Comparison of ENCODE assay signal across 8 mouse cellular contexts in genomic region chr8:84706610-84707266, GRCm38 (mm10). TPM values are rescaled to one million over a fixed set of nuclear protein-coding genes. Genes with fewer than 3 reads are reported as not detected.
DNase-seq lines count a peak whose midpoint lies in the region; ATAC-seq and TF ChIP-seq lines count a peak whose summit lies in the region.

No protein-coding gene starts in this region.

- no peaks in the 10 kb centered on the region for H3K27me3 ChIP-seq in G1E (ENCODE audit: insufficient read depth, low read length)
- peaks cover 40% of the 10 kb centered on the region for H3K27me3 ChIP-seq in limb, embryonic 15.5 days
- peaks cover 33% of the 10 kb centered on the region for H3K27me3 ChIP-seq in midbrain, embryonic 16.5 days (ENCODE audit: control insufficient read depth, insufficient read depth, low read depth, low read length)

- H3K4me2 ChIP-seq in limb, embryonic 15.5 days = 0 out of 2 replicates have a peak overlapping the region, but pooled peaks have one; percentile 8
- peak overlapping the region; percentile 29 for H3K4me2 ChIP-seq in midbrain, embryonic 16.5 days (ENCODE audit: low read length)

- ATAC-seq in G1E (ENCODE audit: extremely low read depth, insufficient number of reproducible peaks, low FRiP score, poor library complexity, severe bottlenecking) = no peak; the same call in 1 of the 2 replicates
- peak; percentile 9 for ATAC-seq in granulocyte monocyte progenitor cell, adult 5-6 weeks (replicated peaks; ENCODE audit: poor library complexity, severe bottlenecking)
- no peak for ATAC-seq in limb, embryonic 15.5 days (ENCODE audit: insufficient number of reproducible peaks, low FRiP score, low TSS enrichment, low read depth)
- no peak for ATAC-seq in midbrain, embryonic 16.5 days

- DNase-seq in gastrocnemius, adult 2 months = peak; percentile 79
- no peak for DNase-seq in gastrocnemius, postnatal 4 days (ENCODE audit: low spot score in 2 of 2)
- DNase-seq in G1E (ENCODE audit: low spot score) = peak; percentile 61
- no peak for DNase-seq in frontal cortex, postnatal 14 days (ENCODE audit: low spot score in 2 of 2)
- no peak for DNase-seq in left cerebral cortex, postnatal 25 days (ENCODE audit: low spot score in 2 of 2)

- no peak overlapping the region for H3K9ac ChIP-seq in limb, embryonic 15.5 days
- peak overlapping the region; percentile 42; the same call in 1 of the 2 replicates for H3K9ac ChIP-seq in midbrain, embryonic 16.5 days (ENCODE audit: low read depth, low read length)

- peak overlapping the region; percentile 58 for H3K4me3 ChIP-seq in gastrocnemius, adult 2 months
- peak overlapping the region; percentile 76 for H3K4me3 ChIP-seq in G1E (ENCODE audit: low read depth, low read length)
- peak overlapping the region; percentile 9; the same call in 1 of the 2 replicates for H3K4me3 ChIP-seq in limb, embryonic 15.5 days
- H3K4me3 ChIP-seq in midbrain, embryonic 16.5 days (ENCODE audit: low read depth, low read length) = peak overlapping the region; percentile 20

- H3K36me3 ChIP-seq in G1E (replicated peaks) = peaks cover 53% of the 10 kb centered on the region
- peaks cover 29% of the 10 kb centered on the region for H3K36me3 ChIP-seq in limb, embryonic 15.5 days
- H3K36me3 ChIP-seq in midbrain, embryonic 16.5 days (ENCODE audit: control insufficient read depth, insufficient read depth, low read length) = no peaks in the 10 kb centered on the region

- TF ChIP-seq CTCF in gastrocnemius, adult 2 months (IDR thresholded peaks at IDR 0.05) = no peak
- TF ChIP-seq CTCF in G1E (IDR thresholded peaks at IDR 0.05; ENCODE audit: low read depth, low read length) = no peak

- no peaks in the 10 kb centered on the region for H3K9me3 ChIP-seq in G1E (replicated peaks)
- no peaks in the 10 kb centered on the region for H3K9me3 ChIP-seq in limb, embryonic 15.5 days
- H3K9me3 ChIP-seq in midbrain, embryonic 16.5 days (replicated peaks; ENCODE audit: control insufficient read depth, low read length, poor library complexity, severe bottlenecking) = no peaks in the 10 kb centered on the region

- peaks cover 66% of the 10 kb centered on the region for H3K4me1 ChIP-seq in G1E (ENCODE audit: insufficient read depth, low read depth, low read length)
- peaks cover 77% of the 10 kb centered on the region for H3K4me1 ChIP-seq in limb, embryonic 15.5 days
- H3K4me1 ChIP-seq in midbrain, embryonic 16.5 days (ENCODE audit: control insufficient read depth, insufficient read depth, low read length) = peaks cover 24% of the 10 kb centered on the region

- intact Hi-C loops in gastrocnemius, adult 2 months (cut with DNase I) = no loop called here
- intact Hi-C loops in left cerebral cortex, postnatal 25 days (cut with DNase I) = no loop called here

- 27% methylated on average over 42 of the region's 45 CpGs for WGBS in limb, embryonic 15.5 days
- WGBS in midbrain, embryonic 16.5 days = 3% methylated on average over 45 of the region's 45 CpGs

- peak overlapping the region; percentile 87 for H3K27ac ChIP-seq in gastrocnemius, adult 2 months
- H3K27ac ChIP-seq in limb, embryonic 15.5 days = peak overlapping the region; percentile 33; the same call in 1 of the 2 replicates
- H3K27ac ChIP-seq in midbrain, embryonic 16.5 days (ENCODE audit: low read length) = peak overlapping the region; percentile 68

RNA-seq across cellular contexts. Expression of gene Lyl1, which starts 5.5 kb away (rescaled TPM):
- 1 to 10 TPM; 1.1 to 1.3 TPM for total RNA-seq in gastrocnemius, adult 2 months (2021)
- total RNA-seq in gastrocnemius, postnatal 4 days (2021) = 1 to 10 TPM; 6.0 to 7.1 TPM
- total RNA-seq in G1E (2014; fragmentation: Nextera tagmentation) (136 and 138 TPM in 2 replicates), G1E (2017) (81.2 and 95.6 TPM in 2 replicates)
- 550 and 561 TPM in 2 replicates for polyA plus RNA-seq in G1E (2012)
- total RNA-seq in granulocyte monocyte progenitor cell, adult 5-6 weeks (2014; fragmentation: Nextera tagmentation) = 82.1 and 133 TPM in 2 replicates
- 65.9 and 73.3 TPM in 2 replicates for total RNA-seq in granulocyte monocyte progenitor cell, adult 5-6 weeks (2017)
- polyA plus RNA-seq in limb, embryonic 15.5 days (2015; fragmentation: Nextera tagmentation; extraction: Ambion mirVana) = 5.6 and 6.0 TPM in 2 replicates
- 2.2 and 3.1 TPM in 2 replicates for polyA plus RNA-seq in midbrain, embryonic 16.5 days (2015; fragmentation: Nextera tagmentation; extraction: Ambion mirVana)
- 1 to 10 TPM; 2.8 to 3.5 TPM for total RNA-seq in left cerebral cortex, postnatal 25 days (2021)

RNA-seq across cellular contexts. Expression of gene G430095P16Rik, which starts 16.1 kb away (rescaled TPM):
- under 1 TPM; 0.36 to 0.78 TPM for total RNA-seq in gastrocnemius, adult 2 months (2021)
- 10 to 100 TPM in 1 of 2 experiments, 1 to 10 TPM in 1; 7.8 to 10.2 TPM for total RNA-seq in gastrocnemius, postnatal 4 days (2021)
- total RNA-seq in G1E (2014; fragmentation: Nextera tagmentation) = 39.9 and 54.3 TPM in 2 replicates
- 11.0 and 11.3 TPM in 2 replicates for total RNA-seq in G1E (2017)
- polyA plus RNA-seq in G1E (2012) = 35.2 and 42.7 TPM in 2 replicates
- 11.0 and 17.9 TPM in 2 replicates for total RNA-seq in granulocyte monocyte progenitor cell, adult 5-6 weeks (2014; fragmentation: Nextera tagmentation)
- total RNA-seq in granulocyte monocyte progenitor cell, adult 5-6 weeks (2017) = 4.4 and 4.8 TPM in 2 replicates
- 3.8 and 5.5 TPM in 2 replicates for polyA plus RNA-seq in limb, embryonic 15.5 days (2015; fragmentation: Nextera tagmentation; extraction: Ambion mirVana)
- 0.80 and 1.1 TPM in 2 replicates for polyA plus RNA-seq in midbrain, embryonic 16.5 days (2015; fragmentation: Nextera tagmentation; extraction: Ambion mirVana)
- total RNA-seq in left cerebral cortex, postnatal 25 days (2021) = under 1 TPM in 1 of 2 experiments, not detected in 1; 0.71 TPM

RNA-seq across cellular contexts. Expression of gene Nacc1, which starts 19.1 kb away (rescaled TPM):
- total RNA-seq in gastrocnemius, adult 2 months (2021) = 10 to 100 TPM; 18.7 to 24.3 TPM
- 10 to 100 TPM; 44.9 to 45.6 TPM for total RNA-seq in gastrocnemius, postnatal 4 days (2021)
- 120 and 125 TPM in 2 replicates for total RNA-seq in G1E (2014; fragmentation: Nextera tagmentation)
- total RNA-seq in G1E (2017) = 48.1 and 54.5 TPM in 2 replicates
- polyA plus RNA-seq in G1E (2012) = 207 and 224 TPM in 2 replicates
- total RNA-seq in granulocyte monocyte progenitor cell, adult 5-6 weeks (2014; fragmentation: Nextera tagmentation) = 92.9 and 98.1 TPM in 2 replicates
- 46.5 and 59.2 TPM in 2 replicates for total RNA-seq in granulocyte monocyte progenitor cell, adult 5-6 weeks (2017)
- 13.5 and 13.8 TPM in 2 replicates for polyA plus RNA-seq in limb, embryonic 15.5 days (2015; fragmentation: Nextera tagmentation; extraction: Ambion mirVana)
- 13.0 and 14.2 TPM in 2 replicates for polyA plus RNA-seq in midbrain, embryonic 16.5 days (2015; fragmentation: Nextera tagmentation; extraction: Ambion mirVana)
- 10 to 100 TPM; 97.8 to 97.9 TPM for total RNA-seq in left cerebral cortex, postnatal 25 days (2021)

RNA-seq across cellular contexts. Expression of gene Trmt1, which starts 20.6 kb away (rescaled TPM):
- 10 to 100 TPM; 45.6 to 57.5 TPM for total RNA-seq in gastrocnemius, adult 2 months (2021)
- total RNA-seq in gastrocnemius, postnatal 4 days (2021) = 10 to 100 TPM; 50.5 to 53.8 TPM
- 63.3 and 64.9 TPM in 2 replicates for total RNA-seq in G1E (2014; fragmentation: Nextera tagmentation)
- total RNA-seq in G1E (2017) = 68.2 and 96.4 TPM in 2 replicates
- polyA plus RNA-seq in G1E (2012) = 244 and 260 TPM in 2 replicates
- total RNA-seq in granulocyte monocyte progenitor cell, adult 5-6 weeks (2014; fragmentation: Nextera tagmentation) = 76.9 and 123 TPM in 2 replicates
- total RNA-seq in granulocyte monocyte progenitor cell, adult 5-6 weeks (2017) = 73.8 and 95.9 TPM in 2 replicates
- 63.3 and 64.5 TPM in 2 replicates for polyA plus RNA-seq in limb, embryonic 15.5 days (2015; fragmentation: Nextera tagmentation; extraction: Ambion mirVana)
- 59.0 and 68.1 TPM in 2 replicates for polyA plus RNA-seq in midbrain, embryonic 16.5 days (2015; fragmentation: Nextera tagmentation; extraction: Ambion mirVana)
- total RNA-seq in left cerebral cortex, postnatal 25 days (2021) = 10 to 100 TPM; 85.2 to 90.1 TPM

RNA-seq across cellular contexts. Expression of gene Ier2, which starts 44.1 kb away (rescaled TPM):
- 1 to 10 TPM; 5.9 to 6.5 TPM for total RNA-seq in gastrocnemius, adult 2 months (2021)
- 10 to 100 TPM; 21.5 to 26.1 TPM for total RNA-seq in gastrocnemius, postnatal 4 days (2021)
- 60.5 and 64.9 TPM in 2 replicates for total RNA-seq in G1E (2014; fragmentation: Nextera tagmentation)
- 43.1 and 48.5 TPM in 2 replicates for total RNA-seq in G1E (2017)
- 112 and 119 TPM in 2 replicates for polyA plus RNA-seq in G1E (2012)
- total RNA-seq in granulocyte monocyte progenitor cell, adult 5-6 weeks (2014; fragmentation: Nextera tagmentation) = 33.3 and 44.1 TPM in 2 replicates
- total RNA-seq in granulocyte monocyte progenitor cell, adult 5-6 weeks (2017) = 40.7 and 47.6 TPM in 2 replicates
- polyA plus RNA-seq in limb, embryonic 15.5 days (2015; fragmentation: Nextera tagmentation; extraction: Ambion mirVana) = 80.6 and 81.7 TPM in 2 replicates
- polyA plus RNA-seq in midbrain, embryonic 16.5 days (2015; fragmentation: Nextera tagmentation; extraction: Ambion mirVana) = 13.0 and 16.3 TPM in 2 replicates
- 10 to 100 TPM; 10.5 to 18.3 TPM for total RNA-seq in left cerebral cortex, postnatal 25 days (2021)

Comparison
In these comparisons a context has a peak if more than half of its experiments do, and no peak if none do; other contexts are left out.
1. DNase-seq: peak in gastrocnemius, adult 2 months (single experiment) and G1E (single experiment); none in gastrocnemius, postnatal 4 days (0 of 2), frontal cortex, postnatal 14 days (0 of 2) and left cerebral cortex, postnatal 25 days (0 of 2).
2. H3K27ac ChIP-seq: peak in every context shown above with its lines; median percentile 87 in gastrocnemius, adult 2 months; 68 in midbrain, embryonic 16.5 days; 33 in limb, embryonic 15.5 days.
3. H3K4me3 ChIP-seq: peak in every context shown above with its lines; median percentile 76 in G1E; 58 in gastrocnemius, adult 2 months; 20 in midbrain, embryonic 16.5 days; 9 in limb, embryonic 15.5 days.
4. RNA of gene Lyl1, which starts 5.5 kb away (total RNA-seq): 81.2 to 138 TPM in G1E and 65.9 to 133 TPM in granulocyte monocyte progenitor cell, adult 5-6 weeks; 6.0 to 7.1 TPM in gastrocnemius, postnatal 4 days, 2.8 to 3.5 TPM in left cerebral cortex, postnatal 25 days and 1.1 to 1.3 TPM in gastrocnemius, adult 2 months; every median in the first group is over 4 times any median in the second.